29 mouse cellular contexts compared by ENCODE assay signal in the genomic region with DNA sequence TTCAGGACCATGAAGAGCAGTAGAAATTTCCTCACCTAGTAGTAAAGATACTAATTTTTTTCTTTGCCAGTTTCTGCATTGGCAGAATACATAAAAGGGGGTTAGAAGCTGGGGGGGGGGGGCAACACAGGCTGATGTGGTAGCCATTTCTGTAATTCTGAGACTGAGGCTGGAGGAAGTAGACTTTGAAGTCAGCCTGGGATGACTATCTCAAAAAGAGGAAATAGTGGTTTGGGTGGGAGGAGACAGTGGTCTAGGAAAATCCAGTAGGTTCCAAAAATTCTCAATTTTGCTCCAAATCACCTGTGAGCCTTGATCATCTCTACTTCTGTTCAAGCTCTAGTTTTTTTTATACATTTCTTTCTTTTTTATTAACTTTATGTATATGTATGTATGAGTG. TPM values are rescaled to one million over a fixed set of nuclear protein-coding genes. Genes with fewer than 3 reads are reported as not detected.
A peak's percentile ranks its signal among the peaks of the same experiment; 100 is the strongest.
DNase-seq lines count a peak whose midpoint lies in the region; ATAC-seq and TF ChIP-seq lines count a peak whose summit lies in the region.
"Had no signal": no experiment of that assay in that cellular context is flagged by ENCODE, and none has a peak within 500 bp of the region (broad histone marks: within the 10 kb centered on the region; RNA-seq: fewer than 3 reads in every experiment).

No protein-coding gene starts in this region.

- H3K4me2 ChIP-seq in lung, embryonic 15.5 days = no peak overlapping the region
- H3K4me2 ChIP-seq: embryonic facial prominence, embryonic 15.5 days; forebrain, embryonic 12.5 days; heart, embryonic 15.5 days; hindbrain, embryonic 12.5 days; limb, embryonic 13.5 days; liver, embryonic 11.5 days; neural tube, embryonic 13.5 days had no signal

- H3K9ac ChIP-seq in lung, embryonic 15.5 days = no peak overlapping the region
- H3K9ac ChIP-seq: embryonic facial prominence, embryonic 15.5 days; forebrain, embryonic 12.5 days; forebrain, postnatal 0 days; heart, embryonic 15.5 days; hindbrain, embryonic 12.5 days; limb, embryonic 13.5 days; neural tube, embryonic 13.5 days had no signal

- peaks cover 7% of the 10 kb centered on the region for H3K4me1 ChIP-seq in lung, embryonic 15.5 days
- H3K4me1 ChIP-seq in lung, adult 2 months (ENCODE audit: control insufficient read depth, insufficient read depth, low read length) = peaks cover 6% of the 10 kb centered on the region; the same call in 1 of the 2 replicates
- peaks cover 34% of the 10 kb centered on the region for H3K4me1 ChIP-seq in bone marrow macrophage, adult 2 months (ENCODE audit: control insufficient read depth, insufficient read depth, low read length)
- H3K4me1 ChIP-seq: forebrain, embryonic 12.5 days; heart, embryonic 10.5 days; heart, embryonic 15.5 days; hindbrain, embryonic 12.5 days; limb, embryonic 13.5 days; midbrain, embryonic 10.5 days; neural tube, embryonic 13.5 days had no signal

- H3K4me3 ChIP-seq in lung, embryonic 15.5 days = no peak overlapping the region
- no peak overlapping the region for H3K4me3 ChIP-seq in lung, adult 2 months (replicated peaks; ENCODE audit: extremely low read depth, low read depth, low read length)
- H3K4me3 ChIP-seq in bone marrow macrophage, adult 2 months (ENCODE audit: insufficient read depth, low read length) = no peak overlapping the region
- H3K4me3 ChIP-seq: embryonic facial prominence, embryonic 10.5 days; embryonic facial prominence, embryonic 15.5 days; forebrain, embryonic 12.5 days; heart, embryonic 10.5 days; heart, embryonic 15.5 days; hindbrain, embryonic 12.5 days; left cerebral cortex, adult 2 months; limb, embryonic 13.5 days; midbrain, embryonic 10.5 days; neural tube, embryonic 13.5 days had no signal

- no peaks in the 10 kb centered on the region for H3K9me3 ChIP-seq in lung, embryonic 15.5 days
- H3K9me3 ChIP-seq: embryonic facial prominence, embryonic 10.5 days; embryonic facial prominence, embryonic 15.5 days; forebrain, embryonic 12.5 days; heart, embryonic 10.5 days; heart, embryonic 15.5 days; hindbrain, embryonic 12.5 days; limb, embryonic 13.5 days; midbrain, embryonic 10.5 days; neural tube, embryonic 13.5 days had no signal

- no peak for DNase-seq in lung, adult 2 months
- no peak for DNase-seq in thymus, adult 18-20 months
- no peak for DNase-seq in cerebellum, postnatal 14 days
- DNase-seq: adrenal gland, postnatal 14 days; cerebellum, adult 11-12 months; cerebellum, adult 9-11 months; forebrain, postnatal 0 days; gastrocnemius, postnatal 14 days; heart, adult 11 months; kidney, postnatal 14 days; lung, postnatal 4 days; thymus, postnatal 14 days had no signal

- peaks cover 87% of the 10 kb centered on the region for H3K36me3 ChIP-seq in lung, embryonic 15.5 days

- TF ChIP-seq CTCF in lung, adult 2 months (IDR thresholded peaks at IDR 0.05; ENCODE audit: insufficient read depth, low read length) = no peak
- no peak for TF ChIP-seq CTCF in bone marrow macrophage, adult 2 months (IDR thresholded peaks at IDR 0.05; ENCODE audit: low read depth, low read length)

- 0 out of 2 replicates have a peak overlapping the region, but pooled peaks have one; percentile 17 for H3K27ac ChIP-seq in lung, embryonic 15.5 days
- H3K27ac ChIP-seq in bone marrow macrophage, adult 2 months (ENCODE audit: insufficient read depth, low read depth, low read length) = peak overlapping the region; percentile 29
- H3K27ac ChIP-seq: embryonic facial prominence, embryonic 10.5 days; embryonic facial prominence, embryonic 15.5 days; forebrain, embryonic 12.5 days; heart, embryonic 10.5 days; heart, embryonic 15.5 days; hindbrain, embryonic 12.5 days; left cerebral cortex, adult 2 months; limb, embryonic 13.5 days; midbrain, embryonic 10.5 days; neural tube, embryonic 13.5 days had no signal

- no peak for TF ChIP-seq POLR2A in lung, adult 2 months (IDR thresholded peaks at IDR 0.05; ENCODE audit: borderline replicate concordance, extremely low read depth, low read depth, low read length)
- TF ChIP-seq POLR2A in bone marrow macrophage, adult 2 months (IDR thresholded peaks at IDR 0.05; ENCODE audit: borderline replicate concordance, low read depth, low read length) = no peak

- H3K27me3 ChIP-seq in lung, embryonic 15.5 days = no peaks in the 10 kb centered on the region
- H3K27me3 ChIP-seq: embryonic facial prominence, embryonic 15.5 days; forebrain, embryonic 12.5 days; heart, embryonic 15.5 days; hindbrain, embryonic 12.5 days; limb, embryonic 13.5 days; neural tube, embryonic 13.5 days; Patski had no signal

- ATAC-seq in lung, embryonic 15.5 days (ENCODE audit: borderline replicate concordance, extremely low read depth, low FRiP score, low TSS enrichment) = no peak
- peak; percentile 82 for ATAC-seq in megakaryocyte, adult 5-6 weeks (ENCODE audit: poor library complexity, severe bottlenecking)
- no peak for ATAC-seq in inflammation-experienced regulatory T-cells, adult 6 months
- ATAC-seq: forebrain, postnatal 0 days; intestine, postnatal 0 days; Patski had no signal

RNA-seq across cellular contexts. Expression of gene Pfdn5, which starts 14.4 kb away (rescaled TPM):
- 368 and 401 TPM in 2 replicates for polyA plus RNA-seq in lung, embryonic 15.5 days (2015; fragmentation: Nextera tagmentation; extraction: Ambion mirVana)
- 66.1 and 121 TPM in 2 replicates for polyA plus RNA-seq in lung, adult 2 months (2012; rRNA removed)
- polyA plus RNA-seq in bone marrow macrophage, adult 2 months (2012; ENCODE audit: insufficient read depth, insufficient read length, missing spikeins) = 542 and 550 TPM in 2 replicates
- 385 and 398 TPM in 2 replicates for total RNA-seq in megakaryocyte, adult 5-6 weeks (2015)
- 347 and 441 TPM in 2 replicates for total RNA-seq in megakaryocyte, adult 5-6 weeks (2017)
- polyA plus RNA-seq in inflammation-experienced regulatory T-cells, adult 6 months (2017; shearing (Covaris generic)) = 1,000 to 10,000 TPM in 2 of 3 experiments, 100 to 1,000 TPM in 1; 936 to 1,841 (median 1,443) TPM

RNA-seq across cellular contexts. Expression of gene Espl1, which starts 15.4 kb away (rescaled TPM):
- polyA plus RNA-seq in lung, embryonic 15.5 days (2015; fragmentation: Nextera tagmentation; extraction: Ambion mirVana) = 27.6 and 32.2 TPM in 2 replicates
- polyA plus RNA-seq in lung, adult 2 months (2012; rRNA removed) = 2.4 and 3.8 TPM in 2 replicates
- 15.6 and 17.9 TPM in 2 replicates for polyA plus RNA-seq in bone marrow macrophage, adult 2 months (2012; ENCODE audit: insufficient read depth, insufficient read length, missing spikeins)
- 26.3 and 37.4 TPM in 2 replicates for total RNA-seq in megakaryocyte, adult 5-6 weeks (2015)
- 15.2 and 30.9 TPM in 2 replicates for total RNA-seq in megakaryocyte, adult 5-6 weeks (2017)
- polyA plus RNA-seq in inflammation-experienced regulatory T-cells, adult 6 months (2017; shearing (Covaris generic)) = 10 to 100 TPM in 1 of 3 experiments, 1 to 10 TPM in 2; 1.9 to 17.9 (median 3.2) TPM

RNA-seq across cellular contexts. Expression of gene Myg1, which starts 20.0 kb away (rescaled TPM):
- 100 and 106 TPM in 2 replicates for polyA plus RNA-seq in lung, embryonic 15.5 days (2015; fragmentation: Nextera tagmentation; extraction: Ambion mirVana)
- polyA plus RNA-seq in lung, adult 2 months (2012; rRNA removed) = 50.2 and 53.8 TPM in 2 replicates
- 41.5 and 46.2 TPM in 2 replicates for polyA plus RNA-seq in bone marrow macrophage, adult 2 months (2012; ENCODE audit: insufficient read depth, insufficient read length, missing spikeins)
- 28.4 and 28.6 TPM in 2 replicates for total RNA-seq in megakaryocyte, adult 5-6 weeks (2015)
- total RNA-seq in megakaryocyte, adult 5-6 weeks (2017) = 47.8 and 52.2 TPM in 2 replicates
- polyA plus RNA-seq in inflammation-experienced regulatory T-cells, adult 6 months (2017; shearing (Covaris generic)) = 100 to 1,000 TPM; 102 to 153 (median 123) TPM

RNA-seq across cellular contexts. Expression of gene Mfsd5, which starts 32.2 kb away (rescaled TPM):
- 63.8 and 65.3 TPM in 2 replicates for polyA plus RNA-seq in lung, embryonic 15.5 days (2015; fragmentation: Nextera tagmentation; extraction: Ambion mirVana)
- polyA plus RNA-seq in lung, adult 2 months (2012; rRNA removed) = 95.4 and 97.1 TPM in 2 replicates
- polyA plus RNA-seq in bone marrow macrophage, adult 2 months (2012; ENCODE audit: insufficient read depth, insufficient read length, missing spikeins) = 71.6 and 78.4 TPM in 2 replicates
- total RNA-seq in megakaryocyte, adult 5-6 weeks (2015) = 49.8 and 64.3 TPM in 2 replicates
- total RNA-seq in megakaryocyte, adult 5-6 weeks (2017) = 34.8 and 35.1 TPM in 2 replicates
- 10 to 100 TPM; 30.8 to 33.1 (median 31.8) TPM for polyA plus RNA-seq in inflammation-experienced regulatory T-cells, adult 6 months (2017; shearing (Covaris generic))

RNA-seq across cellular contexts. Expression of gene Aaas, which starts 39.1 kb away (rescaled TPM):
- polyA plus RNA-seq in lung, embryonic 15.5 days (2015; fragmentation: Nextera tagmentation; extraction: Ambion mirVana) = 91.1 and 92.0 TPM in 2 replicates
- polyA plus RNA-seq in lung, adult 2 months (2012; rRNA removed) = 21.9 and 27.5 TPM in 2 replicates
- 35.7 and 39.7 TPM in 2 replicates for polyA plus RNA-seq in bone marrow macrophage, adult 2 months (2012; ENCODE audit: insufficient read depth, insufficient read length, missing spikeins)
- 67.5 and 75.2 TPM in 2 replicates for total RNA-seq in megakaryocyte, adult 5-6 weeks (2015)
- 64.3 and 100 TPM in 2 replicates for total RNA-seq in megakaryocyte, adult 5-6 weeks (2017)
- 10 to 100 TPM; 39.8 to 53.2 (median 43.1) TPM for polyA plus RNA-seq in inflammation-experienced regulatory T-cells, adult 6 months (2017; shearing (Covaris generic))
